10 mouse cellular contexts compared by ENCODE assay signal in genomic region chr9:120339975-120340695, GRCm38 (mm10). TPM values are rescaled to one million over a fixed set of nuclear protein-coding genes. Genes with fewer than 3 reads are reported as not detected.
DNase-seq lines count a peak whose midpoint lies in the region; ATAC-seq and TF ChIP-seq lines count a peak whose summit lies in the region.
"Had no signal": no experiment of that assay in that cellular context is flagged by ENCODE, and none has a peak within 500 bp of the region (broad histone marks: within the 10 kb centered on the region; RNA-seq: fewer than 3 reads in every experiment).

No protein-coding gene starts in this region.

- no peaks in the 10 kb centered on the region for H3K9me3 ChIP-seq in liver, embryonic 12.5 days (replicated peaks)
- H3K9me3 ChIP-seq in embryonic facial prominence, embryonic 10.5 days, result no peaks in the 10 kb centered on the region
- no peaks in the 10 kb centered on the region for H3K9me3 ChIP-seq in limb, embryonic 12.5 days
- H3K9me3 ChIP-seq: embryonic facial prominence, embryonic 12.5 days had no signal

- H3K4me1 ChIP-seq in liver, embryonic 12.5 days, result no peaks in the 10 kb centered on the region
- H3K4me1 ChIP-seq in embryonic facial prominence, embryonic 10.5 days, result peaks cover 24% of the 10 kb centered on the region
- peaks cover 18% of the 10 kb centered on the region; the same call in 1 of the 2 replicates for H3K4me1 ChIP-seq in limb, embryonic 12.5 days (replicated peaks)
- peaks cover 17% of the 10 kb centered on the region for H3K4me1 ChIP-seq in thymus, adult 2 months (replicated peaks; ENCODE audit: control insufficient read depth, insufficient read depth, low read length)

- no peaks in the 10 kb centered on the region for H3K36me3 ChIP-seq in liver, embryonic 12.5 days
- H3K36me3 ChIP-seq in embryonic facial prominence, embryonic 10.5 days (replicated peaks), result no peaks in the 10 kb centered on the region
- no peaks in the 10 kb centered on the region for H3K36me3 ChIP-seq in limb, embryonic 12.5 days
- no peaks in the 10 kb centered on the region for H3K36me3 ChIP-seq in thymus, adult 2 months (ENCODE audit: control insufficient read depth, insufficient read depth, low read length)
- H3K36me3 ChIP-seq: embryonic facial prominence, embryonic 12.5 days had no signal

- WGBS in liver, embryonic 12.5 days (ENCODE audit: insufficient replicate concordance), result 30% methylated on average over 10 of the region's 10 CpGs
- WGBS in embryonic facial prominence, embryonic 10.5 days, result 68% methylated on average over 10 of the region's 10 CpGs
- WGBS in limb, embryonic 12.5 days, result 48% methylated on average over 10 of the region's 10 CpGs
- WGBS in thymus, adult 2 months, result 17% methylated on average over 10 of the region's 10 CpGs

- peak; percentile 29 for DNase-seq in liver
- DNase-seq in embryonic facial prominence, embryonic 10.5 days (ENCODE audit: low spot score), result peak; percentile 60
- peak; percentile 57 for DNase-seq in thymus, adult 2 months
- DNase-seq in cerebellum, postnatal 4 days (ENCODE audit: low spot score in 2 of 2), result no peak
- DNase-seq in retina, postnatal 1 day, result no peak

- no peak overlapping the region for H3K4me2 ChIP-seq in liver, embryonic 12.5 days
- H3K4me2 ChIP-seq in limb, embryonic 12.5 days, result no peak overlapping the region
- H3K4me2 ChIP-seq: embryonic facial prominence, embryonic 12.5 days had no signal

- ATAC-seq in liver, embryonic 12.5 days, result no peak
- ATAC-seq in limb, embryonic 12.5 days (ENCODE audit: insufficient number of reproducible peaks, insufficient read depth, low FRiP score, low TSS enrichment, low read depth), result peak; percentile 41; the same call in 1 of the 2 replicates
- ATAC-seq in erythroid progenitor cell, adult 5-6 weeks (replicated peaks; ENCODE audit: low FRiP score, poor library complexity, severe bottlenecking), result no peak
- ATAC-seq: Patski had no signal

- no peak overlapping the region for H3K4me3 ChIP-seq in liver, embryonic 12.5 days
- no peak overlapping the region for H3K4me3 ChIP-seq in embryonic facial prominence, embryonic 10.5 days
- no peak overlapping the region for H3K4me3 ChIP-seq in limb, embryonic 12.5 days (replicated peaks)
- no peak overlapping the region for H3K4me3 ChIP-seq in thymus, adult 2 months (ENCODE audit: control insufficient read depth, insufficient read depth, low read length)
- H3K4me3 ChIP-seq: embryonic facial prominence, embryonic 12.5 days had no signal

- H3K27ac ChIP-seq in liver, embryonic 12.5 days, result no peak overlapping the region
- 0 out of 2 replicates have a peak overlapping the region, but pooled peaks have one; percentile 1 for H3K27ac ChIP-seq in embryonic facial prominence, embryonic 10.5 days (replicated peaks)
- H3K27ac ChIP-seq in limb, embryonic 12.5 days, result no peak overlapping the region
- H3K27ac ChIP-seq in thymus, adult 2 months (ENCODE audit: control insufficient read depth, insufficient read depth, low read length), result peak overlapping the region; percentile 31; the same call in 1 of the 2 replicates
- H3K27ac ChIP-seq: embryonic facial prominence, embryonic 12.5 days had no signal

- TF ChIP-seq CTCF in thymus, adult 2 months (IDR thresholded peaks at IDR 0.05; ENCODE audit: borderline replicate concordance, control insufficient read depth, extremely low read depth, insufficient read depth, low read length, poor library complexity), result no peak

- no peaks in the 10 kb centered on the region; the same call in 1 of the 2 replicates for H3K27me3 ChIP-seq in liver, embryonic 12.5 days (replicated peaks)
- no peaks in the 10 kb centered on the region for H3K27me3 ChIP-seq in embryonic facial prominence, embryonic 10.5 days (replicated peaks; ENCODE audit: low read depth, poor library complexity, severe bottlenecking)
- H3K27me3 ChIP-seq in limb, embryonic 12.5 days, result no peaks in the 10 kb centered on the region
- H3K27me3 ChIP-seq in thymus, adult 2 months (ENCODE audit: control insufficient read depth, insufficient read depth, low read length), result no peaks in the 10 kb centered on the region
- H3K27me3 ChIP-seq: embryonic facial prominence, embryonic 12.5 days had no signal

- no peak for TF ChIP-seq POLR2A in thymus, adult 2 months (IDR thresholded peaks at IDR 0.05; ENCODE audit: control insufficient read depth, extremely low read depth, insufficient read depth, low read length, poor library complexity)

- no peak overlapping the region for H3K9ac ChIP-seq in liver, embryonic 12.5 days
- no peak overlapping the region for H3K9ac ChIP-seq in limb, embryonic 12.5 days (replicated peaks)
- H3K9ac ChIP-seq: embryonic facial prominence, embryonic 12.5 days had no signal

RNA-seq across cellular contexts. Expression of gene Myrip, which starts 38.8 kb away (rescaled TPM):
- 0.04 TPM in 2 replicates for polyA plus RNA-seq in liver, embryonic 12.5 days (2016; fragmentation: Nextera tagmentation; extraction: Ambion mirVana)
- polyA plus RNA-seq in embryonic facial prominence, embryonic 10.5 days (2016; fragmentation: Nextera tagmentation; extraction: Ambion mirVana), result 0.18 and 0.27 TPM in 2 replicates
- 0.38 TPM in 1 of 2 replicates, not detected in the other for polyA plus RNA-seq in limb, embryonic 12.5 days (2016; fragmentation: Nextera tagmentation; extraction: Ambion mirVana)
- 0.31 and 1.5 TPM in 2 replicates for polyA plus RNA-seq in thymus, adult 2 months (2012; rRNA removed)
- total RNA-seq in erythroid progenitor cell, adult 5-6 weeks (2015; ENCODE audit: low replicate concordance), result not detected in 2 replicates
- not detected in 2 replicates for total RNA-seq in erythroid progenitor cell, adult 5-6 weeks (2017; ENCODE audit: low replicate concordance)

Comparison
In these comparisons a context has a peak if more than half of its experiments do, and no peak if none do; other contexts are left out.
1. DNase-seq: peak in liver (single experiment), embryonic facial prominence, embryonic 10.5 days (single experiment) and thymus, adult 2 months (single experiment); none in cerebellum, postnatal 4 days (0 of 2) and retina, postnatal 1 day (single experiment).
2. H3K27ac ChIP-seq: peak in embryonic facial prominence, embryonic 10.5 days (single experiment) and thymus, adult 2 months (single experiment); none in liver, embryonic 12.5 days (single experiment) and limb, embryonic 12.5 days (single experiment).